Mouse (Mus musculus) midbrain, embryonic 10.5 days (tissue): ENCODE measurements at regions not wholly inside any gene's neighbourhood (a gene's known extent, or its start where the extent isn't known, plus 50 kb on each side); places are given as distances from the start of the nearest gene placed in this dataset.

Experiments
- DNase-seq: peaks from one replicate; pipeline ENCODE4 v3.0.0-alpha.2; 2017; ENCODE audit warnings: low spot score
- H3K27ac ChIP-seq: fragments of 300-500 bp; sonication (generic); replicated peaks from 2 replicates; pipeline ENCODE4 v1.5.1; 2016; ENCODE audit warnings: mild to moderate bottlenecking
- H3K27me3 ChIP-seq: fragments of 300-500 bp; sonication (generic); 2 replicates; pipeline ENCODE4 v1.6.1; 2016; ENCODE audit warnings: low read depth, mild to moderate bottlenecking; ENCODE audit not compliant: poor library complexity, severe bottlenecking
- H3K36me3 ChIP-seq: fragments of 300-500 bp; sonication (generic); 2 replicates; pipeline ENCODE4 v1.6.1; 2016; ENCODE audit warnings: mild to moderate bottlenecking, moderate library complexity
- H3K4me1 ChIP-seq: fragments of 300-500 bp; sonication (generic); 2 replicates; pipeline ENCODE4 v1.6.1; 2016
- H3K4me3 ChIP-seq: fragments of 300-500 bp; sonication (generic); 2 replicates; pipeline ENCODE4 v1.5.1; 2016; ENCODE audit warnings: mild to moderate bottlenecking, moderate library complexity
- H3K9me3 ChIP-seq: fragments of 300-500 bp; sonication (generic); replicated peaks from 2 replicates; pipeline ENCODE4 v1.6.1; 2016; ENCODE audit warnings: mild to moderate bottlenecking
- WGBS: fragments of 180-500 bp; shearing (Covaris S2); methylation state at CpG from one replicate; pipeline ENCODE4 v1.1.7; 2016; 5-methylcytosine and 5-hydroxymethylcytosine counted together

- 89% methylated on average over 7 of the region's 7 CpGs for WGBS
- Histone ChIP-seq H3K9me3 (no peaks in the 10 kb centered on the region), H3K4me3 (no peak overlapping the region), H3K4me1 (no peaks in the 10 kb centered on the region), H3K36me3 (no peaks in the 10 kb centered on the region), H3K27ac (no peak overlapping the region), H3K27me3 (no peaks in the 10 kb centered on the region)
- DNase-seq: no peak
These were observed 81.0 kb downstream of the Maf start for GRCm38 (mm10) chr8:115626396-115627136.

DNA sequence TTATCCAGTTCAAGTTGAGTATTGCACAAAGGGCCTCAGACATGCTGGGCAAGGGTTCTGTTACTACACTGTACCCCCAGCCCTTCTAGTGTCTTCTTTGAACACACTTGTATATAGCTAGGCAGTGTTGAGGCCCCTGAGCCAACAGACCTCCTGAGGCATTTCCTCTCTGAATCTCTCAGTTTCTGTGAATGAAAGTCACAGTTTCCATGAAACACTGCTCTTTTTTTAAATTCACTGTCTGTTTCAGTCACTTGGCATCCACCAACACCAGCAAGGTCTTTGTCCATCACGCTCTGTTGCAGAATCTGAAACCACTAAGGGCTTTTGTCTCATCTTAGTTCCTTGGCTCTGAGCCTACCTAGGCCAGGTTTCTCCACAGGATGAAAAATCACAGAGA is 82.5 kb downstream of the Maf start:
- 84% methylated on average over 1 of the region's 1 CpGs for WGBS
- no peaks in the 10 kb centered on the region for H3K27me3 ChIP-seq
- H3K9me3 ChIP-seq: no peaks in the 10 kb centered on the region
- H3K4me3 ChIP-seq: no peak overlapping the region
- no peak overlapping the region for H3K27ac ChIP-seq
- no peaks in the 10 kb centered on the region for H3K36me3 ChIP-seq
- no peaks in the 10 kb centered on the region for H3K4me1 ChIP-seq
- no peak for DNase-seq

DNA sequence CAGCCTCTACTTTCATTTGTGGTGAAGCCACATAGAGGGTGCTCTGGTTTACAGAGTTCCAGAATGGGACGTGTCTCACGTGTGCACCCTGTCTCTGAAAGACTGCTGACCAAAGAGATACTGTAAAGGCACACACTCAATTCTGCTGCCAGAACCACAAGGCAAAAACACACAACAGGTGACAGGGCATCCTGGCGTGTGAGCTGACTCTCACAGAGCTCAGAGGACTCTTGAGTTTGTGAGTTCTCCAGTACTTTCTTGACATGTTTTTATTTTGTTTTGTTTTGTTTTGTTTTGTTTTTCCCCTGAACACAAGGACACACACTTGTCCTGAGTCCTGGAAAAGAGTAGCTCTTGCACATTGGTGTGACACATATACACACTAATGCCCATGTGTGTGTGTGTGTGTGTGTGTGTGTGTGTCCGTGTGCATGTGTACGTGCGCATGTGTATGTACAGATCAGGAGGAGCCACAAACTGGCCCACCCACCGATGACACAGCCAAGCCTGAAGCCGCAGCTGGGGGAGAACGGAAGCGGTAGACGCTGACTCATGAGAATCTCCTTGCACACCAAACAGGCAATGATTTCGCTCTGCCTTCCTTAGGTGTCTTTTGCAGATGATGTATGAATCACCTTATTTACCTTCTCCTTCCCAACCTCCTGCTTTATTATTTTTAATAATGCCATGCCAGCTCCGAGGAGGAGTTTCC is 89.4 kb downstream of the Maf start:
- Histone ChIP-seq H3K4me1 (no peaks in the 10 kb centered on the region), H3K27ac (no peak overlapping the region), H3K4me3 (no peak overlapping the region), H3K36me3 (no peaks in the 10 kb centered on the region), H3K9me3 (no peaks in the 10 kb centered on the region), H3K27me3 (no peaks in the 10 kb centered on the region)
- no peak for DNase-seq
- WGBS: 92% methylated on average over 13 of the region's 13 CpGs

DNA sequence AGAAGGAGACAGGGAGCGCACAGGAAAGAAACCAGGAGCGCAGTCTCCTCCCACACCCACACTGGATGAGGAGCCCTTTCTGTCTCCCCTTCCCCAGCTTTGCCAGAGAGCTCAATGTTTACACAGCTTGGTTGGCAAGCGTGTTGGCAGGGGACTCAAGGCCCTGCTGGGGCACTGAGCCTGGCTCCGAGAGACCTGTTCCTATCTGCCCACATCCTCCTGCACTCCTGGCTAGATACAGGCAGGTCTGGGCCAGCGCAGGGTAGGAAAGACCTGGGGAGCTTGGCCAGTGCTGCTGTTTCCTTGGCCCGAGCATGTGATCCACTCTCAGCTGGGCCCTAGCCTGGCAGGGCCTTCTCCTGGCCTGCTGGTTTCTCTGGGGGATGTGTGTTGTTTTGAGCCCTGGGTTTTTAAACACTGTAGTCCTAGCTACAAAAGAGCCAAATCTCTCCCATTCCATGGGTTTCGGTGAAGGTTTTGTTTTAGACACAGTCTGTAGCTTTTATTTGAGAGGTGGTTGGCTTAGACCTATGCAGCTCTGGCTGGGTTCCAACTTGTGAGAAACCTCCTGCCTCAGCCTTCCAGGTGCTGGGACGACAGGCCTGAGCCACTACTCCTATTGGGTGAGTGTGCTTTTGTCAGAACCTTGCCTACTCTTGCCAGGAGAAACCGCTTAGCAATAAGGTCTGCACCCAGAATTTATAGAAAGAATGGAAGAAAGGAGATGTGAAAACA is 90.6 kb downstream of the Maf start:
- 87% methylated on average over 9 of the region's 9 CpGs for WGBS
- no peak overlapping the region for H3K4me3 ChIP-seq
- no peak overlapping the region for H3K27ac ChIP-seq
- H3K4me1 ChIP-seq: no peaks in the 10 kb centered on the region
- no peaks in the 10 kb centered on the region for H3K36me3 ChIP-seq
- no peaks in the 10 kb centered on the region for H3K9me3 ChIP-seq
- no peak for DNase-seq
- H3K27me3 ChIP-seq: no peaks in the 10 kb centered on the region

DNA sequence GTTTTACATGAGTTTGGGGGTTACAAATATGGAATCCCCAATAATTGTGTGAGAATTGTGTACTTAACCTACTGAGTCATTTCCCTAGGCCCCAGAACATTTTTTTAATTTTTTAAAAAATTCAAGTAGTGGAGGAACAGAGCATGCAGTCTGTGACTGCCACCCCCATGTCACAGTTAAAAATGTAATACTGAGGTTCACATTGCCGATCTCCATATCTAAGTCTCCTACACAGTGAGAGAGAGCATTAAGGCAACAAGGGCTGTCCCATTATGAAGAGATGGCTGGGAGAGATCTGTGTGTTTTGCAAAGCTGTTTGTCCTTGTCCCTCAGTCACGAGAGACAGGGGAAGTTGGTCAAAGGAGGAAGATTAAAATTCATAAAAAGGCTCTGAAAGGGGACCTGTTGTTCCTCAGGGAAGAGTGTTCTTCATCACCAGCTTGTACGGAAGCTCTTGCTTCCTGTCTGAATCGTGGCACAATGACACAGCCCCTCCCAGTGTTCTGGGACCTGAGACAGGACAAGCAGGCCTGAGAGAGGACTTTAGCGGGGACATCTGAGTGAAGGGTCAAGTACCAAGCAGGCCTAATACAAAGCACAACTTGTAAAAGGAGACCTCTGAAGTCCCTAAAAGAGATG is 93.5 kb downstream of the Maf start:
- no peak overlapping the region for H3K4me3 ChIP-seq
- H3K36me3 ChIP-seq: no peaks in the 10 kb centered on the region
- H3K9me3 ChIP-seq: no peaks in the 10 kb centered on the region
- DNase-seq: no peak
- WGBS: 85% methylated on average over 5 of the region's 5 CpGs
- no peaks in the 10 kb centered on the region for H3K27me3 ChIP-seq
- H3K4me1 ChIP-seq: no peaks in the 10 kb centered on the region
- no peak overlapping the region for H3K27ac ChIP-seq

- Histone ChIP-seq H3K4me3 (no peak overlapping the region), H3K4me1 (no peaks in the 10 kb centered on the region), H3K27ac (no peak overlapping the region), H3K9me3 (no peaks in the 10 kb centered on the region), H3K36me3 (no peaks in the 10 kb centered on the region), H3K27me3 (no peaks in the 10 kb centered on the region)
- 82% methylated on average over 3 of the region's 3 CpGs for WGBS
- no peak for DNase-seq
These were observed 95.5 kb downstream of the Maf start for GRCm38 (mm10) chr8:115612119-115612518.

- H3K27ac ChIP-seq: no peak overlapping the region
- 90% methylated on average over 6 of the region's 6 CpGs for WGBS
- DNase-seq: no peak
- no peaks in the 10 kb centered on the region for H3K4me1 ChIP-seq
- H3K27me3 ChIP-seq: no peaks in the 10 kb centered on the region
- H3K36me3 ChIP-seq: no peaks in the 10 kb centered on the region
- H3K4me3 ChIP-seq: no peak overlapping the region
- no peaks in the 10 kb centered on the region for H3K9me3 ChIP-seq
These were observed 107.8 kb downstream of the Maf start for GRCm38 (mm10) chr8:115599771-115600170.

- no peak for DNase-seq
- WGBS: 73% methylated on average over 10 of the region's 10 CpGs
- H3K27me3 ChIP-seq: no peaks in the 10 kb centered on the region
- no peaks in the 10 kb centered on the region for H3K9me3 ChIP-seq
- H3K4me1 ChIP-seq: no peaks in the 10 kb centered on the region
- H3K27ac ChIP-seq: no peak overlapping the region
- H3K36me3 ChIP-seq: no peaks in the 10 kb centered on the region
- H3K4me3 ChIP-seq: no peak overlapping the region
These were observed 110.2 kb downstream of the Maf start for GRCm38 (mm10) chr8:115597226-115597953.

GRCm38 (mm10) chr8:115589721-115590120 is 117.9 kb downstream of the Maf start:
- 99% methylated on average over 2 of the region's 2 CpGs for WGBS
- Histone ChIP-seq H3K4me3 (no peak overlapping the region), H3K27me3 (no peaks in the 10 kb centered on the region), H3K27ac (no peak overlapping the region), H3K4me1 (no peaks in the 10 kb centered on the region), H3K9me3 (no peaks in the 10 kb centered on the region), H3K36me3 (no peaks in the 10 kb centered on the region)
- no peak for DNase-seq

DNA sequence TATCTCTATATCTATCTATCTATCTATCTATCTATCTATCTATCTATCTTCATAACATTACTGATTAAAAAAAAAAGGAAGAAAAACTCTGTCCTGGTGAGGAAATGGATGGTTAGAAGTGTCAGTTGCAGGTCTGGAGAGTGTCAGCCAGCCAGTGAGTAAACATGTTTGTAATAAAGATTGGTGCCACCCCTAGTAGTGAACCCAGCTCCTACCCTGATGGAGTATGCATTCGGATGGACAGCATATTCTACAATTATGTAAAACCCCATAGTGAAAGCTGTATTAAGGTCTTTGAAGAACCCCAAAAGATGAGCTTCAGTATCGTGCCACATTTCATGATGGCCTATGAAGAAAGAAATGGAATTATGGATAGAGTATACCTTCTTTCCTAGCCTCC is 118.5 kb downstream of the Maf start:
- 90% methylated on average over 2 of the region's 2 CpGs for WGBS
- H3K36me3 ChIP-seq: no peaks in the 10 kb centered on the region
- no peak overlapping the region for H3K27ac ChIP-seq

GRCm38 (mm10) chr8:115584311-115584907 is 123.2 kb downstream of the Maf start:
- DNase-seq: no peak
- Histone ChIP-seq H3K4me3 (no peak overlapping the region), H3K4me1 (no peaks in the 10 kb centered on the region), H3K27ac (no peak overlapping the region), H3K36me3 (no peaks in the 10 kb centered on the region), H3K9me3 (no peaks in the 10 kb centered on the region), H3K27me3 (no peaks in the 10 kb centered on the region)
- 85% methylated on average over 8 of the region's 8 CpGs for WGBS

More for the DNA sequence above, 118.5 kb downstream of the Maf start:
- no peak for DNase-seq
- Histone ChIP-seq H3K9me3 (no peaks in the 10 kb centered on the region), H3K27me3 (no peaks in the 10 kb centered on the region), H3K4me1 (no peaks in the 10 kb centered on the region), H3K4me3 (no peak overlapping the region)

DNA sequence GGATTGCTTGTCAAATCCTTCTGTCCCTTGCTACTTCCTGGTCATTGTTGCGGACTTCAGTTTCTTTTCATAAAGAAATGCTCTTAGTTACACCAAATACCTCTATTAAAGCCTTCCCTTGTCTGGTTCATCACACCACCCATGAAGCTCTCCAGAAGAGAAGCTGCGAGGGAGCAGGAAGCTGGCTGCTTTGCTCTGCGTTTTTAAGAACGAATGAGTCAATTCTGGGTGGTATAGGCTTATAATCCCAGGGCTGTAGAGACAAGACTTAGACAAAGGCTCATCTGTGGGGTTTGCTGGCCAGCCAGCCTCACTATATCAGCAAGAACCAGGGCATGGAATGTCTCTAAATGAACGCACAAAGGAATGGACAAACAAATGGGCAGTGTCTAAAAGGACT is 124.4 kb downstream of the Maf start:
- H3K4me3 ChIP-seq: no peak overlapping the region
- no peak overlapping the region for H3K27ac ChIP-seq
- no peaks in the 10 kb centered on the region for H3K4me1 ChIP-seq
- DNase-seq: no peak
- no peaks in the 10 kb centered on the region for H3K27me3 ChIP-seq
- H3K9me3 ChIP-seq: no peaks in the 10 kb centered on the region
- H3K36me3 ChIP-seq: no peaks in the 10 kb centered on the region
- WGBS: 86% methylated on average over 5 of the region's 5 CpGs
